Comparison of ENCODE assay signal across 8 mouse cellular contexts in the genomic region with DNA sequence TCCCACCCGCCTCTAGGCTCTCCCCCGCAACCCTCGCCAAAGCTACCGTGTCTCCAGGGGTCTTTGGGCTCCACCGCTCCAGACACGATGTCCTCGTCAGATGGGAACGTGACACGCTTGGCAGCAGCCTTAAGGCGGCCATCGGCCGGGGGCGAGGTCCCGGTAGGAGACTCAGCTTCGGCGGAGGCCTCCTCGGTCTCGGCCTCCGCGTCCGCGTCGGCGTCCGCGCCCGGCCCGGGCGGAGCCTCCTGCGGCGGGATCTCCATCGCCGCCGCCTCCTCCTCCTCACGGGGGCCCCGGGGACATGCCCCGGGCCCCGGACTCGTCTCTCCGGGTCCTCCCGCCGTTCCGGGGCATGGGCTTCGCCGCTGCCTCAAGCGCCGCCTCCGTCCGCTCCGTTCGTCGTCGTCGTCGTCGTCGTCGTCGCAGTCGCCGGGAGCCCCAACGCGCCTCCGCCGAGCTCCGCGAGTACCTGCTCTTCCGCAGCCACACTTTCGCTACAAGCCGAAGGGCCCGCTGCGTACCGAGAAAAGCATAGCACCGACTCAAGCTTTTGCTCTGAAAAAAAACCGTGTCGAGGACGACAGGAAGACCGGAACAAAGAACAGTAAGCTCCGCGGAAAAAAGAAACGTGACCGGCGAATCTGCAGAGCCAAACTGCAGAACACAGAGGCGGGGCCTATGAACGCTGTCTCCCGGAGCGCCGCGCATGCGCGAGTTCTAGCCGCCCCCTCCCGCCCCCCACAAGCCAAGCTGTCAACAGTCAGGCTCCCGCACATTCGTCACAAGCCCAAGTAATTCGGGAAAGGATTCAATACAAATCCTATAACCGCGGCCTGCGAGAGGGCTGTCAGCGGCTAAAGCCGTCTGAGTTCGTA. TPM values are rescaled to one million over a fixed set of nuclear protein-coding genes. Genes with fewer than 3 reads are reported as not detected.
DNase-seq lines count a peak whose midpoint lies in the region; ATAC-seq lines count a peak whose summit lies in the region.

No protein-coding gene starts in this region.

- peak overlapping the region; percentile 73 for H3K4me2 ChIP-seq in hindbrain, embryonic 16.5 days (ENCODE audit: low read length)

- H3K9ac ChIP-seq in hindbrain, embryonic 16.5 days (ENCODE audit: low read depth, low read length): peak overlapping the region; percentile 98

- H3K4me3 ChIP-seq in hindbrain, embryonic 16.5 days (ENCODE audit: low read length): peak overlapping the region; percentile 89

- no peaks in the 10 kb centered on the region for H3K27me3 ChIP-seq in hindbrain, embryonic 16.5 days (replicated peaks; ENCODE audit: control insufficient read depth, insufficient read depth, low read length)

- peaks cover 4% of the 10 kb centered on the region; the same call in 1 of the 2 replicates for H3K9me3 ChIP-seq in hindbrain, embryonic 16.5 days (ENCODE audit: control insufficient read depth, low read length)

- under 1% methylated on average over 88 of the region's 102 CpGs for WGBS in hindbrain, embryonic 16.5 days

- peak overlapping the region; percentile 94 for H3K27ac ChIP-seq in hindbrain, embryonic 16.5 days (ENCODE audit: low read depth, low read length)

- ATAC-seq in hindbrain, embryonic 16.5 days: peak; percentile 89

- peaks cover 16% of the 10 kb centered on the region for H3K36me3 ChIP-seq in hindbrain, embryonic 16.5 days (ENCODE audit: control insufficient read depth, insufficient read depth, low read length)

- DNase-seq in ZHBTc4 (ENCODE audit: low read depth, low spot score): peak; percentile 96
- DNase-seq in cerebellum, postnatal 4 days (ENCODE audit: low spot score in 2 of 2): peak; percentile 78 to 94
- peak; percentile 89 for DNase-seq in gastrocnemius, adult 18-20 months (ENCODE audit: low spot score)
- peak; percentile 82 to 85 for DNase-seq in left cerebral cortex, adult 18-20 months (ENCODE audit: low spot score in 2 of 2)
- DNase-seq in lung, postnatal 4 days: peak; percentile 91 to 93
- peak; percentile 99 for DNase-seq in retina, postnatal 1 day
- peak; percentile 97 for DNase-seq in thymus, postnatal 4 days

- H3K4me1 ChIP-seq in hindbrain, embryonic 16.5 days (ENCODE audit: control insufficient read depth, insufficient read depth, low read depth, low read length): peaks cover 44% of the 10 kb centered on the region

RNA-seq across cellular contexts. Expression of gene Ppp1r37, which starts 0.9 kb away (rescaled TPM):
- 10 to 100 TPM; 43.4 to 47.5 TPM for total RNA-seq in gastrocnemius, adult 18-20 months (2021)
- 37.7 and 38.3 TPM in 2 replicates for polyA plus RNA-seq in hindbrain, embryonic 16.5 days (2015; fragmentation: Nextera tagmentation; extraction: Ambion mirVana)
- 100 to 1,000 TPM; 139 to 147 TPM for total RNA-seq in left cerebral cortex, adult 18-20 months (2021)

RNA-seq across cellular contexts. Expression of gene Zfp296, which starts 15.1 kb away (rescaled TPM):
- total RNA-seq in gastrocnemius, adult 18-20 months (2021): under 1 TPM; 0.43 to 0.71 TPM
- 0.20 and 0.46 TPM in 2 replicates for polyA plus RNA-seq in hindbrain, embryonic 16.5 days (2015; fragmentation: Nextera tagmentation; extraction: Ambion mirVana)
- total RNA-seq in left cerebral cortex, adult 18-20 months (2021): 1 to 10 TPM; 2.0 to 2.7 TPM

RNA-seq across cellular contexts. Expression of gene Gemin7, which starts 15.4 kb away (rescaled TPM):
- total RNA-seq in gastrocnemius, adult 18-20 months (2021): 10 to 100 TPM; 72.9 to 81.2 TPM
- polyA plus RNA-seq in hindbrain, embryonic 16.5 days (2015; fragmentation: Nextera tagmentation; extraction: Ambion mirVana): 147 and 162 TPM in 2 replicates
- 10 to 100 TPM; 51.0 to 53.7 TPM for total RNA-seq in left cerebral cortex, adult 18-20 months (2021)

RNA-seq across cellular contexts. Expression of gene Clasrp, which starts 42.3 kb away (rescaled TPM):
- total RNA-seq in gastrocnemius, adult 18-20 months (2021): 10 to 100 TPM in 1 of 2 experiments, 1 to 10 TPM in 1; 8.7 to 10.4 TPM
- 54.1 and 54.4 TPM in 2 replicates for polyA plus RNA-seq in hindbrain, embryonic 16.5 days (2015; fragmentation: Nextera tagmentation; extraction: Ambion mirVana)
- 10 to 100 TPM; 70.4 to 87.0 TPM for total RNA-seq in left cerebral cortex, adult 18-20 months (2021)

RNA-seq across cellular contexts. Expression of gene Nkpd1, which starts 44.4 kb away (rescaled TPM):
- total RNA-seq in gastrocnemius, adult 18-20 months (2021): not detected
- 0.99 and 2.3 TPM in 2 replicates for polyA plus RNA-seq in hindbrain, embryonic 16.5 days (2015; fragmentation: Nextera tagmentation; extraction: Ambion mirVana)
- under 1 TPM; 0.72 to 0.94 TPM for total RNA-seq in left cerebral cortex, adult 18-20 months (2021)

Comparison
In these comparisons a context has a peak if more than half of its experiments do, and no peak if none do; other contexts are left out.
1. Peak in every context shown above with its lines: DNase-seq, ATAC-seq, H3K4me3 ChIP-seq and H3K27ac ChIP-seq.